Mouse (Mus musculus): ENCODE measurements around the gene Trabd2b. TPM values are rescaled to one million over a fixed set of nuclear protein-coding genes. Genes with fewer than 3 reads are reported as not detected.
A peak's percentile ranks its signal among the peaks of the same experiment; 100 is the strongest.

Gene Trabd2b
- polyA plus RNA-seq, 1 experiment: not detected

- TF ChIP-seq POLR2A (IDR thresholded peaks at IDR 0.05; ENCODE audit: insufficient read depth, low read depth, low read length) (no peak), CTCF (IDR thresholded peaks at IDR 0.05; ENCODE audit: insufficient read depth, low read depth, low read length) (no peak)
- Histone ChIP-seq H3K4me1 (ENCODE audit: control insufficient read depth, insufficient read depth, low read length) (peaks cover 6% of the 10 kb centered on the region; the same call in 1 of the 2 replicates), H3K27ac (ENCODE audit: insufficient read depth, low read depth, low read length) (no peak overlapping the region), H3K4me3 (ENCODE audit: insufficient read depth, low read depth, low read length) (no peak overlapping the region)
- WGBS: 59% methylated on average over 2 of the region's 2 CpGs
Observed at GRCm38 (mm10) chr4:114386395-114386811, 20.1 kb upstream of the Trabd2b start.

DNA sequence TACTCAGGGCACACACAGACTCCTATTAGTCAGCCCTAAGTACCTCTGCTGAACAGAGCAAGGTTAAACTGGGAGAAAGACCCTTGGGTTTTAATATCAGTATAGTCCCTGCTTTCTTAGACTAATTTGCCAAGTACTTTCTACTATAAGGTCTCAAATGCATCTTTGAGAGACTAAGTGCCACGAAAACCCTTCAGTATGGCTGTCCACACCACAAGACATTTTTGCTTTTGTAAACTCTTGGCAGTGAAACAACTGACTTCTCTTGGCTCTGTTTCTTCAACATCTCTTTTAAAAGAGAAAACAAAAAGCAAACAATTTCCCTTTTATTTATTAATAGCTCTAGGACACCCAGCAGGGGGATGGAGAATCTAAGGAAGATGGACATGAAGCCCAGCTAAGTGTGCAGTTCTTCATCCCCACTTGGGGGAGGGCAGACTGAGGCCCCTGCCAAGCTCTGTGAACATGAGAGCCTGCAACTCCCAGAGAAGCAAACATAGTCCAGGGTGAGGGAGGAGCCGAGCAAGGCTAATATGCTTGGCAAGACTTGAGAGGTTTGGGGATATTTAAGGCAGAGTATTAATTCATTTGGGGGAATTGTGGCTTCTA is 18.9 kb upstream of the Trabd2b start:
- no peak overlapping the region for H3K27ac ChIP-seq (ENCODE audit: insufficient read depth, low read depth, low read length)
- TF ChIP-seq POLR2A (IDR thresholded peaks at IDR 0.05; ENCODE audit: insufficient read depth, low read depth, low read length) (no peak), CTCF (IDR thresholded peaks at IDR 0.05; ENCODE audit: insufficient read depth, low read depth, low read length) (no peak)
- H3K4me1 ChIP-seq (ENCODE audit: control insufficient read depth, insufficient read depth, low read length): peaks cover 5% of the 10 kb centered on the region; the same call in 1 of the 2 replicates
- no peak overlapping the region for H3K4me3 ChIP-seq (ENCODE audit: insufficient read depth, low read depth, low read length)
- 52% methylated on average over 2 of the region's 2 CpGs for WGBS

- WGBS: 90% methylated on average over 3 of the region's 3 CpGs
- TF ChIP-seq POLR2A (IDR thresholded peaks at IDR 0.05; ENCODE audit: insufficient read depth, low read depth, low read length): no peak
- no peak for TF ChIP-seq CTCF (IDR thresholded peaks at IDR 0.05; ENCODE audit: insufficient read depth, low read depth, low read length)
- no peak overlapping the region for H3K4me3 ChIP-seq (ENCODE audit: insufficient read depth, low read depth, low read length)
- H3K4me1 ChIP-seq (ENCODE audit: control insufficient read depth, insufficient read depth, low read length): peaks cover 4% of the 10 kb centered on the region; the same call in 1 of the 2 replicates
- no peak overlapping the region for H3K27ac ChIP-seq (ENCODE audit: insufficient read depth, low read depth, low read length)
Observed at GRCm38 (mm10) chr4:114388306-114388705, 18.2 kb upstream of the Trabd2b start.

DNA sequence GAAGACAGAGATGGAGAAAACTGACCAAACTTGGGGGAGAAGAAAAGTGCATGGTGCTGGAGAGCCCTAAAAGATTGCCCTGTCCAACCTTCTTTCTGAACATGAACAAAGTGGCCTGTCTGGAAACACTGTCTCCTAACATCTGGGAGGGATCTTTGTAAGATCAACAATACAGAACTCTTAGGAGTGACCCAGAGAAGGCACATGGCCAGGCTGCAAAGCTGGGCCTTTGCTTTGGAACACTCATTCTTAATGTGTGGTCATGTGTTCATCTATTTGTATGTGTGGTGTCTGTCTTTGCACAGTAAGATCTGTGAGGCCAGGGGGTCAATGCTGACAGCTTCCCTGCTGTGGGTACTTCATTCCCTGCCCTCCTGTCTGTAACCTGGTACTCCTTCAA is 16.9 kb upstream of the Trabd2b start:
- Histone ChIP-seq H3K4me3 (ENCODE audit: insufficient read depth, low read depth, low read length) (no peak overlapping the region), H3K27ac (ENCODE audit: insufficient read depth, low read depth, low read length) (no peak overlapping the region), H3K4me1 (ENCODE audit: control insufficient read depth, insufficient read depth, low read length) (peaks cover 4% of the 10 kb centered on the region; the same call in 1 of the 2 replicates)
- TF ChIP-seq CTCF (IDR thresholded peaks at IDR 0.05; ENCODE audit: insufficient read depth, low read depth, low read length): no peak
- no peak for TF ChIP-seq POLR2A (IDR thresholded peaks at IDR 0.05; ENCODE audit: insufficient read depth, low read depth, low read length)

DNA sequence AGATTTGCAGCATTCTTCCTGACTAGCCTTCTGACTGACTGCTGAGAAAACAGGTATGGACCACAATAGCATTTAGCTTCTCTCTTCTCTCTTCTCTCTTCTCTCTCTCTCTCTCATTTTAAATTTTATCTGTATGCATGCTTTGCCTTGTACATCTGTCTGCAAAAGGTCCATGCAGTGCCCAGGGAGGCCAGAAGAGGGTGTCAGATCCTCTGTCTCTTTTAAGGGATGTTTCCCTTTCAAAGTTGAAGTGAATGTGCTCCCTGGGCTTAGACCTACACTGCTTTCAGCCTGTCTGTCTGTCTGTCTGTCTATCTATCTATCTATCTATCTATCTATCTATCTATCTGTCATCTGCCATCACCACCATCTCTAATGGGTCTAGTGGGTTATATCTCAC is 8.9 kb upstream of the Trabd2b start:
- Histone ChIP-seq H3K4me3 (ENCODE audit: insufficient read depth, low read depth, low read length) (no peak overlapping the region), H3K27ac (ENCODE audit: insufficient read depth, low read depth, low read length) (no peak overlapping the region), H3K4me1 (ENCODE audit: control insufficient read depth, insufficient read depth, low read length) (no peaks in the 10 kb centered on the region)
- TF ChIP-seq POLR2A (IDR thresholded peaks at IDR 0.05; ENCODE audit: insufficient read depth, low read depth, low read length) (no peak), CTCF (IDR thresholded peaks at IDR 0.05; ENCODE audit: insufficient read depth, low read depth, low read length) (no peak)

- Histone ChIP-seq H3K27ac (ENCODE audit: insufficient read depth, low read depth, low read length) (no peak overlapping the region), H3K4me1 (ENCODE audit: control insufficient read depth, insufficient read depth, low read length) (no peaks in the 10 kb centered on the region), H3K4me3 (ENCODE audit: insufficient read depth, low read depth, low read length) (no peak overlapping the region)
- 48% methylated on average over 3 of the region's 3 CpGs for WGBS
- TF ChIP-seq POLR2A (IDR thresholded peaks at IDR 0.05; ENCODE audit: insufficient read depth, low read depth, low read length) (no peak), CTCF (IDR thresholded peaks at IDR 0.05; ENCODE audit: insufficient read depth, low read depth, low read length) (no peak)
Observed at GRCm38 (mm10) chr4:114399821-114400220, 6.7 kb upstream of the Trabd2b start.

DNA sequence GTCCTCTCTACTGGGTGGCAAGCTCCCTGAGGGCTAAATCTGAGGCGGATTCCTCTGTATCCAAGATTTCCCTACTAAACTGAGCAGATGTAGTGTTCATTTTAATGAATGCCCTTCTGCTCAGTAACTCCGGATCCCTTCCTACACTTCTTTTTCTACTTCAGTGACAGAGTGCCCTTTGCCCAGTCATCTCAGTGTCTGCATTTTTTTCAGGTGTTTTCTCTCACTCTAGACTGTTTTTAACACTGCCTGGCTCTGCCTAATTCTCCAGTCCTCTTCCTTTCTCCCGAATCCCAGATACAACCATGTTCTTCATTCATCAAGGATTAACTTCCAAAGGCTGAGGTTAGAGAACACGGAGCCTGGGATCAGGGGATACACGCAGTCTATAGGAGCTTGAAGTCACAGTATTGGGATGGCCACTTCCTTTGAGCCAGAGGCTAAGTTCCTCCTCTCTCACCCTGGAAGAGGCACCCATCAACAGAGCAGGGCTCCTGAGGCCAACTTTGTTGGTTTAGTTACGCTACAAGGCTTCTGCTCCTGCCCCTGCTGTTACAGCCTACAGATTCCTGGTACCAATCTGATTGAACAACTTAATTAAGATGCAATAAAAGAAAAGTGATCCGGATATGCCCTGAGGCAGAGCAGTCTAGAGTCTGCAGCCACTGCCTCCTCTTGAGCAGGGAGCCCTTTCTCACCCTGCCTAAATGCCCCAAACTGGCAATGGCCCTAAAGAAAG is 4.4 kb upstream of the Trabd2b start:
- no peak overlapping the region for H3K27ac ChIP-seq (ENCODE audit: insufficient read depth, low read depth, low read length)
- no peak for TF ChIP-seq CTCF (IDR thresholded peaks at IDR 0.05; ENCODE audit: insufficient read depth, low read depth, low read length)
- no peak for TF ChIP-seq POLR2A (IDR thresholded peaks at IDR 0.05; ENCODE audit: insufficient read depth, low read depth, low read length)
- peaks cover 8% of the 10 kb centered on the region for H3K4me1 ChIP-seq (ENCODE audit: control insufficient read depth, insufficient read depth, low read length)
- 67% methylated on average over 7 of the region's 7 CpGs for WGBS
- no peak overlapping the region for H3K4me3 ChIP-seq (ENCODE audit: insufficient read depth, low read depth, low read length)

GRCm38 (mm10) chr4:114405682-114406354 is 706 bp upstream of the Trabd2b start:
- WGBS: 1% methylated on average over 40 of the region's 74 CpGs
- H3K27ac ChIP-seq (ENCODE audit: insufficient read depth, low read depth, low read length): no peak overlapping the region
- H3K4me3 ChIP-seq (ENCODE audit: insufficient read depth, low read depth, low read length): peak overlapping the region; percentile 56
- peaks cover 19% of the 10 kb centered on the region for H3K4me1 ChIP-seq (ENCODE audit: control insufficient read depth, insufficient read depth, low read length)
- peak; percentile 99 for TF ChIP-seq CTCF (IDR thresholded peaks at IDR 0.05; ENCODE audit: insufficient read depth, low read depth, low read length)
- no peak for TF ChIP-seq POLR2A (IDR thresholded peaks at IDR 0.05; ENCODE audit: insufficient read depth, low read depth, low read length)

DNA sequence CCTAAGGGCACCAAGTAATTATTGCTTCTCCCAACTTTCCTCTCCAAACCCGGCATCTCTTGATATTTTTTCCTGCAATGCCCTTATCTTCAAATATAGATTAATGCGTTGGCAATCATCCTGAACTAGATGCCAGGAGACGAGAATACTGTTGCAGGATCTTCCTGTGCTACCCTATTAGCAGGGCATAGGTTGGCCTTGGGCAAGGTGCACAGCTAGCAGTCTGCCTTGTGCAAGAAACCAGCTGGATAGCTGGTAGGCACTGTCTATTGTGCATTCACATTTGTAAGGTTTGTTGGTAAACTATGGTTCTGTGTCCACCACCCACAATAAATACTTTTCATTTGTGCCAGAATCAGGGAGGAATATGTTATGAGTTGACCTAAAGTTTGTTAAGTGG is 992 bp downstream of the Trabd2b start:
- 83% methylated on average over 3 of the region's 3 CpGs for WGBS
- no peak for TF ChIP-seq POLR2A (IDR thresholded peaks at IDR 0.05; ENCODE audit: insufficient read depth, low read depth, low read length)
- TF ChIP-seq CTCF (IDR thresholded peaks at IDR 0.05; ENCODE audit: insufficient read depth, low read depth, low read length): no peak
- peaks cover 19% of the 10 kb centered on the region for H3K4me1 ChIP-seq (ENCODE audit: control insufficient read depth, insufficient read depth, low read length)
- no peak overlapping the region for H3K4me3 ChIP-seq (ENCODE audit: insufficient read depth, low read depth, low read length)
- H3K27ac ChIP-seq (ENCODE audit: insufficient read depth, low read depth, low read length): no peak overlapping the region
